Mouse (Mus musculus): ENCODE measurements around the gene Gpbp1l1.

Gene Gpbp1l1

DNA sequence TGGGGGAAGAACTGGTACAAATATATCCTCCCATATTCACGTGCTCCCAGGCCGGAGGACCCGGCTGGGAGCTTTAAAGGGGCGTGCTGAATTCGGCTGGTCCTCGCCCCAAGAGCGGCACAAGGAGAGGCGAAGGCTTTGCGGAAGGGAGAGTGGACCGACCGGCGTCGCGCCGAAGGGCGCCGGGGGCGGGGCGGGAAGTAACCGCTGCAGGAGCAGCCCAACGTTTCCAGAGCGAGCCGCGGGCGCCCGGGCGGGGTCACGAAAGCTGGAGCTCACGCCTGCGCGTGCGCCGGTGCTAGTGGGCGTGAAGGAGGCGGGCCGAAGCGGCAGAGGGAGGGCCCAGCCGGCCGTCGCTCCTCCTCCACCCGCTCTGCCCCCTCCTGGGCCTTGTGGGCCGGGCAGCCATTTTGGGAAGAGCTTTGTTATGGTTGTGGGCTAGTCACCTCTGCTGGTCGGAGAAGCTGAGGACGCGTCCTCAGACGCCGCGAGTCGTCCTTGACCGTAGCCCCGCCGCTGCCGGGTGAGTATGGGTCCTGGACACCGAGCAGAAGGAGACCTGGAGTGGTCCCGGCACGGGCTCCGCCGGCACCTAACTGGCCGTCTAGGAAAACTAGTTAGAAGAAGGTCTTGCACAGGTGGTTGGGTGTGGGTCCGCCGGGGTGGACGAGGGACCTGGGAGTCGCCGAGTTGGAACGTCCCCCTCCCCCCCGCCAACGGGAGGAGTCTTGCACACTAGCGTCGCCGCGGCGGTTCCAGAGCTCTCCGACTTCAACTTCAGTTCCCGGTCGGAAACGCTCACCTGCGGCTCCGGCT lies at the start of gene Gpbp1l1:
Gene Gpbp1l1 (plus strand): TSS at position 353 of the 816 bp plus-strand sequence.
- DNase-seq (ENCODE audit: extremely low read depth, low read depth, low spot score), result no peak

DNA sequence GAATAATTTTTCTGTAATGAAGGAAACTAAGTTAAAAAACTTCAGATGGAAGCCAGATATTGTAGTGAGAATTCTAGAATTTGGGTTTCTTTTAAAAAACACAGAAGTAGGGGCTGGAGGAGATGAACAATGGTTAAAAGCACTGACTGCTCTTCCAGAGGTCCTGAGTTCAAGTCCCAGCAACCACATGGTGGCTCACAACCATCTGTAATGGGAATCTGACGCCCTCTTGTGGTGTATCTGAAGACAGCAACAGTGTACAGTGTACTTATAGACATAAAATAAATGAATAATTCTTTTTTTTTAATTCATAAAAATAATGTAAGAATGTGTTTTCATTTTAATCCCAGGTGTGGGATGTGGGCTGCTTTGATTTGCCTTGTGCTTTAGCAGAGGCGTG lies 26.3 kb upstream of the Gpbp1l1 start:
- DNase-seq (ENCODE audit: extremely low read depth, low read depth, low spot score), result no peak

GRCm38 (mm10) chr4:116536351-116536750 lies 21.1 kb upstream of the Gpbp1l1 start:
- no peak for DNase-seq (ENCODE audit: extremely low read depth, low read depth, low spot score)

DNA sequence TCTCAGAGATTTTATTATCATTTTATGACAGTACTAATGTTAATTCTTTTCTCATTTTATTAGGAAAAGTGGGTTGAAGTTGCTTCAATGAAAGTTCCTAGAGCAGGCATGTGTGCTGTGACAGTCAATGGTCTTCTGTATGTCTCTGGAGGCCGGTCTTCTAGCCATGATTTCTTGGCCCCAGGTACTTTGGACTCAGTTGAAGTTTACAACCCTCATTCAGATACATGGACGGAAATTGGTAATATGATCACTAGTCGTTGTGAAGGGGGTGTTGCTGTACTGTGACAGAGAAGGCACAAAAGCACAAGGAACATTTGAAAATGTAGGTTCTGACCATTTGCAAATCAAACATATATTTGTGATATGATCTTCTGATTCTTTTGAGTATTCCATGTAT lies 19.7 kb upstream of the Gpbp1l1 start:
- DNase-seq (ENCODE audit: extremely low read depth, low read depth, low spot score), result no peak

- DNase-seq (ENCODE audit: extremely low read depth, low read depth, low spot score), result no peak
These were observed 7.0 kb upstream of the Gpbp1l1 start for GRCm38 (mm10) chr4:116550432-116550831.

GRCm38 (mm10) chr4:116553035-116553434 lies 4.4 kb upstream of the Gpbp1l1 start:
- DNase-seq (ENCODE audit: extremely low read depth, low read depth, low spot score), result peak; percentile 65

- DNase-seq (ENCODE audit: extremely low read depth, low read depth, low spot score), result no peak
These were observed 1.8 kb upstream of the Gpbp1l1 start, which contains the start of gene Tmem69 for GRCm38 (mm10) chr4:116555413-116556300. TSS of gene Tmem69 (minus strand) at chr4:116555936.

DNA sequence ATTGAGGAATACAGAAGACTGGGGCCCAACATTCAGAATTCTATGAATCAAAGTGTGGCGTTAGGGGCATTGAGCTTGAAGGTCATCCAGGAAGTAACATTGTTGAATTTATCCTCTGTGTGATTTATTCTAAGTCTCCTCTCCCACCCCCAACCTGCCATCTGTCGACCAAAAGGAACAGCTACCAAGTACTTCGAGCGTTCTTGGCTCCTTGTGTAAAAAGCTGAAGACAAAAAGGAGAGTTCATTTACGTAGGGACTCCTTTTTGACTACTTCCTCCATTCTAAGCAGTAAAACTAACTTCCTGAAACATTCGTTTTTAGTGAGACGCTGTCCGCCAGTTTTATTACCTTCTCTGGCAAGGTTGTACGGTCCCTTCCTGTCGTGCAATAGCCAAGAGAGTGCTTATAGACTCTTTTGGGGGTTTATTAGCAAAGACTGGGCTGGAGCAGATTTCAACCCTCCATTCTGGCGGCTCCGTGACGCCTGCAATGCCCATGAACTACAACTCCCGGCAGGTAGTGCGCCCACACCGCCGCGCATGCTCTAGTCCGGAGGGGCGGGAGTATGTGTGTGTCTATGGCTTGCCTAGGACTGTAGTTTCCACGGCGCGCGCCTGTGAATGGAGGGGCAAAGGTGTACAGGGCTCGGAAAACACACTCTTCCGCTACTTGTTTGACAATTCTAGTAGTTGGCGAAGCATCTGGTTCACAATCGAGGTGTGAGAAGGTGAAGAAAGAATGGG lies 725 bp upstream of the Gpbp1l1 start:
- no peak for DNase-seq (ENCODE audit: extremely low read depth, low read depth, low spot score)

DNA sequence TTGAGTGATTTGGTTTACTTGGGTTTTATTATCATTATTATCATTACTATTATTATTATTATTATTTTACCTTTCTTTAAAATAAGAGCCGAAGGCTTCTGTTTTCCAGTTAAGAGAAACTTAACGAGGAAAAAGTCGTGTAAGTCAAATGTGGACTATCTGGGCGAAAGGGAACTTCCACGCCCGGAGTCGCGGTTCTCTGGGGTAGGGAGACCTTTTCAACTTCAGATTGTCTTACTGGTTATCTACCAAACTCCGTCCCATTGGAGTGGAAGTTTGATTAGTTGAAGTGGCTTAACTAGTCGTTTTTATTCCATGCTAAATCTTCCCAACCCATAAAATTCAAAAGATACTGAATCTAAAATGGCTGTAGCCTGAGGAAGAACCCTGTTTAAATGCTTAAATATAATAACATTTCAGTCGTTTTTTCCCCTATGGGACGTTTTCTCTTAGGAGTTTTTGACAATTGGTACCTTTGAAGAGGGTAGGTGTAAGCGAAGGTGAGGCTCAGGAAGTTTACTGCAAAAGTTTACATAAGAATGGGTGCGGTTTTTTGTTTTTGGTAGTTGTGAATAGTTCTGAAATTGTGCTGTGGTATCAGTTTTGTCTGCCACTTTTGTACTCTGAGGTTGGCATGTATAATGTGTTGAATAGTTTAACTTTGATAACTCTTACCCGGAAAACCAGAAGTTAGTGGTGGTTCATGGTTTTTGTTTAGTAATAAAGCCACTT lies 859 bp downstream of the Gpbp1l1 start:
- no peak for DNase-seq (ENCODE audit: extremely low read depth, low read depth, low spot score)

GRCm38 (mm10) chr4:116595793-116596192 lies 38.3 kb downstream of the Gpbp1l1 start:
- no peak for DNase-seq (ENCODE audit: extremely low read depth, low read depth, low spot score)

DNA sequence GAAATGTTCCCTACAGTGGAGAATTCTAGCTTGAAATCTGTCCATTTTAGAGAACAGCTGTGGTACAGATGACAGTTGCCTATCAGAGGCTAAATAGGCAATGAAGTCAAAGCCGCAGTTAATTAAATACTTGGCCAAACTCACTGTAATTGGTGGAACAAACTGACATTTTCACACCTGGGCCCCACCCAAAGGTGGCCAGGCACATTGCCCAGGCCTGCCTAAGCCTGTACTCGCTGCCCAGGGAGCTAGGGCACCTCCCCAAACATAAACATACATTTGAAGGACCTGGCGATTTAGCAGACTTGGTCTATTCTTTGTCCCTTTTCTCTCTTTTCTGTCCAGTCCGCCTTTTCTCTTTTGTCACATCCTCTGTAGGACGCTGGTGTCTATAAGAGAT lies 38.9 kb downstream of the Gpbp1l1 start, which contains the start of gene Ccdc17:
Gene Ccdc17 (plus strand): TSS at position 276 of the 400 bp plus-strand sequence.
- no peak for DNase-seq (ENCODE audit: extremely low read depth, low read depth, low spot score)

DNA sequence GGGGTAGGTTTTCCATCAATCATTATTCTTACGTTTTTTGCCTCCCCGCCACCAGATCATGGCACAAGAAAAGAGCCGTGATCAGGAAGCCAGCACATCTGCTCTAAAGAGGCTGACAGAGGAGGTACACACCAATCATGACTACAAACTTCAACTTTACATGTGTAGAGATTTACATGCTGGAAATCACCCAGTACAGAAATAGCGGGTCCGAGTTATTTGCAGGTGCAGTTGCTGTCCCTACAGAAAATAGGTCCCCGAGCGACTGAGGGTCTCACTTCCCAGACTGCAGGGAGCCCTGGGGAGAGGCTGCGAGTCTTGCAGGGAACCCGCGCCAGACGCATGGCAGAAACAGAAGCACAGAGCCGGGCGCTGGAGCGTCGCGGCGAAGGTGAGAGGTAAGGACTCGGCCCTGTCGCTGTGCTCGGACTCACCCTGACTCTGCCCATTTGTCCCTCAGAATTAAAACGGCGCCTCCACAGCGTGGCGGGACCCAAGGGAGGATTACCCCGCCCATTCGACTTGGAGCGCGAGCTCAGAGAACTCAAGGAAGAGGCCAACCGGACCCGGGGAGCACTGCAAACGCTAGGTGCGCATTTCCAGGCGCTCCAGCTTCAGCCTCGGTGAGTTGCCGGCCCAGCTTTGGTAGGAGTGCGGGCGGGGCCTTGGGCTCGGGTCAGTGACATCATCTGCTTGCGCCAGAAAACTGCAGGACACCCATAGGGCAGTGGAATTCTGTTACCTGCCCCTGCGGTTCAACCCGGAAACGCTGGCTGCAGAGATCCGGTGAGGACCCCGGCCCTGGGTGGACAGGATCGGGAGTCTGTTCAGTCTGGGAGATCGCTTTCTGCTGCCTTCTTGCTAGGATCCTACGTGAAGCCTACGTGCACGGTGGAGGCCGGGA lies 39.8 kb downstream of the Gpbp1l1 start:
- DNase-seq (ENCODE audit: extremely low read depth, low read depth, low spot score), result peak; percentile 56

- DNase-seq (ENCODE audit: extremely low read depth, low read depth, low spot score), result no peak
These were observed 55.2 kb downstream of the Gpbp1l1 start for GRCm38 (mm10) chr4:116612621-116613020.

DNA sequence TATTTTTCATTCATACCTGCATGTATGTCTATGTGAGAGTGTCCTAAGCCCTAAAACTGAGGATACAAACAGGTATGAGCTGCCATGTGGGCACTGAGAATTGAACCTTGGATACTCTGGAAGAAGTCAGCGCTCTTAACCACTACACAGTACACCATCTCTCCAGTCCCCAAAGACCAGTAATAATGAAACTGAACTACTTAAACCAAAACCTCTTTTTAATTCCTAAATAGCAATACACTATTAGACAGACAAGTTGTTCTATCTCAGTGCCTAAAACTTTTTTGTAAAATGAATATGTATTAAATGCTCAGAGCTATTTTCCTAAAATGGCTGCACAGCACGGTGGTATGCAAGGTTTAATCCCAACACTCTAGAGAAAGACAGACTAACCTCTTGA lies 57.8 kb downstream of the Gpbp1l1 start:
- DNase-seq (ENCODE audit: extremely low read depth, low read depth, low spot score), result no peak

DNA sequence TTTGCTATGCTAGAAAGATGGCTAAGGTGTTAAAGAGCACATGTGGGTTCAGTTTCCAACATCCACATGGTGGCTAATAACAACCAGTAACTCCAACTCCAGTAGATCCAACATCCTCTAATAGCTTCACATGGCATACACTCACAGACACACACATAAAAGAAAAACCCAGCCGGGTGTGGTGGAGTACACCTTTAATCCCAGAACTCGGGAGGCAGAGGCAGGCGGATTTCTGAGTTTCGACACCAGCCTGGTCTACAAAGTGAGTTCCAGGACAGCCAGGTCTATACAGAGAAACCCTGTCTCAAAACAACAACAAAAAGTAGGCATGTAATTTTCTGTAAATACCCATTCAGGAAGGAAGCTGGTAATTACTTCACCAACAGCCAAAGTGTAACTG lies 67.4 kb downstream of the Gpbp1l1 start:
- DNase-seq (ENCODE audit: extremely low read depth, low read depth, low spot score), result no peak

DNA sequence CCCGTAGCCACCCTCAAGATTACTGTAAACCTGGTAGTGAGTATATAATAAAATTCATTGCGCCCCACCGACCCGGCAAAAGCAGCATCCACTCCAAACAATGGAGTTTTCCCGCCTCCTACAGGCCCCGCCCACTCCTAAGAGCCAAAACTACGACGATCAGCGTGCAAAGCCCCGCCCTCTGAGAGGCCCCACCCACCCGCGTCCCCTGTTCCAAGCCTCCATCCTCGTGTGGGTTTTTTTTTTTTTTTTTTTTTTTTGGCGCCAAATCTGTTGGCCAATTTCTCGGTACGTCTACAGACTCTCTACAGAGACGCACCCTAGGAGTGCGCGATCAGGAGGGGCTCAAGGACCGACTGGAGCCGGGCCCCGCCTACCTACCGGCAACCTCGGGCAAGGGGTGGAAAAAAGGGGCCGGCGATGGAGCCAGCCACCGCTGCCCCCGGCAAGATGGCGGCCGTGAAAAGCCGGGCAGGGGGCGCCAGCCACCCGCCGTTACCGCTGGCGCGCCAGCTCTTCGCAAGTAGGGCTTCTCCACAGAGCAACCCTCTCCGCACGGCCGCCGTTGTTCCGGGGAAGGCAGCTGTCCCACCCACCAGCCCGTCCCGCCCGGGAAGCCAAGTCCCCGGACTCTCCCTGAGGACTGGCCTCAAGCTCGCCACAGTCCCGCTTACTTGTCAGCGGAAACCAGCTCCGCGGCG lies 69.3 kb downstream of the Gpbp1l1 start:
- no peak for DNase-seq (ENCODE audit: extremely low read depth, low read depth, low spot score)

DNA sequence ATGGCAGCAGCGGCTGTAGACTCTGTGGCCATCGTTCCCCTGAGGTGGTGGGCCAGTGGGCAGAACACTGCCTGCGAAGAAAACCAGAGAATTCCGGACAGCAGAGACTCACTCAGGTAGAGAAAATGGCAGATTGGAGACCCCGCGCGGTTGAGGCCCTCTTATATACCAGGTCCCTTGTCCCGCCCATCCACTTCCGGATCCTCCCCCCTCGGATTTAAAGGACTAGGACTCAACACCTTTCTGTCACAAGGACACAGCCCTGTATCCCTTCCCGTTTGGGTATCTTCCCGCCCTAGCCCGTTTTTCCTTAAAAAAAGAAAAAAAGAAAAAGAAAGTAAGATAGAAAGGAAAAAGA lies 69.9 kb downstream of the Gpbp1l1 start:
- DNase-seq (ENCODE audit: extremely low read depth, low read depth, low spot score), result no peak

DNA sequence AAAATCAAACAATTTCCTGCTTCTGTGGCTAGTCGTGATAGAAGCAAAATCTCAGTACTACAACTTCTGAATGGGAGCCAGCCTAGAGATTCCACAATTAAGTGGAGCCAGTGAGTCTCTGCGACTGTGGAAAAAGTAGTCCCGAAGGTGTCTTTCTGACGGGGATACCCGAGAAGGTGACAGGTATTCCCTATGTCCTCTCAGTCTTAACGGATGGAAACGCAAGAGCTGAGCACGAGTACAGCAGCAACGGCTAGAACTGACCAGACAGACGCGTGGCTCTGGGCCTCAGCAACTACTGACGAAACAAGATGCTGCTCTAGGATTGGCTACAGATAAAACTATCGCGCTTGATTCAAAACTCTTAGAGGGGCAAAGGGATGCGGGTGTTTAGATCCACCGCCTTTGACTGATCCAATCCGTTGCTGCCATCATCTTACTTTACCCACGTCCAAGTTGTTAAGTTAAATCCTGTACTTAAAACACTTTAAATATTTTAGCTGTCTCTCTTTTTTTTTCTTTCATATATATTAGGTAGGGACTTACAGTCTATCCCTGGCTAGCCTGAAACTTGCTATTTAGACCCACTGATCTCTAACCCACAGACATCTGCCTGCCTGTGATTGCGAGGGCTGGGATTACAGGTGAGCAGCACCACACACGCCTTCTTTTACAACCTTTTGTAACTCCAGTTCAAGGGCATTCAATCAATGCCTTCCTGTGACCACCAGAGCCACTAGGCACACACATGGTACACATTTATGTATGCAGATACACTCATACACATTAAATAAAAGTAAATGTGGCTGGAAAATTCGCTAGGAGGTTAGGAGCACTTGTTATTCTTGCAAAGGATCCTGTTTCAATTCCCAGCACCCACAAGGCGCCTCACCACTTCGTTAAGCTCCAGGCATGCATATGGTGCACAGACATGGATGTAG lies 70.5 kb downstream of the Gpbp1l1 start, which contains the start of gene Nasp:
Gene Nasp (minus strand): TSS at position 220 of the 941 bp plus-strand sequence.
- no peak for DNase-seq (ENCODE audit: extremely low read depth, low read depth, low spot score)

Measured in fat pad, adult 2 months (tissue).